Mouse (Mus musculus) megakaryocyte, embryonic 14.5 days (primary cell): ENCODE results near the gene Kif26b.

Experiments
- FLI1 ChIP-seq: IDR thresholded peaks from 2 replicates; pipeline ENCODE4 v1.6.1; 2012; ENCODE audit warnings: low read length, inconsistent platforms, mixed read lengths
- GATA1 ChIP-seq: IDR thresholded peaks from 3 replicates; pipeline ENCODE4 v1.6.1; 2012; ENCODE audit warnings: mixed read lengths, low read length, inconsistent platforms, borderline replicate concordance

GRCm38 (mm10) chr1:178848380-178849106 is 319.6 kb downstream of the Kif26b start:
- no peak for TF ChIP-seq GATA1
- TF ChIP-seq FLI1: no peak
